Mouse (Mus musculus) layer of hippocampus, adult 18-20 months (tissue): ENCODE measurements around the gene Bnc1. TPM values are rescaled to one million over a fixed set of nuclear protein-coding genes. Genes with fewer than 3 reads are reported as not detected.

ENCODE experiments used
- DNase-seq, 2 experiments: peaks; one replicate each; pipeline ENCODE4 v3.0.0; 2022; ENCODE audit warnings: low spot score in 2 of 2
- long read RNA-seq: library from polyadenylated mRNA; stranded (forward); transcript quantifications from one replicate; pipeline ENCODE4 v2.0.0, GENCODE M21; 2021
- total RNA-seq, 2 experiments: library from RNA; stranded (reverse); gene quantifications; 2 replicates each; pipeline ENCODE4 v1.2.3; 2021

Gene Bnc1
- total RNA-seq = under 1 TPM in 1 of 2 experiments, not detected in 1; 0.07 TPM
- long read RNA-seq = 0 reads

- no peak for DNase-seq
These were observed at the start of gene Bnc1 for GRCm38 (mm10) chr7:81992131-81993061. Gene Bnc1 (minus strand): TSS chr7:81992292.

GRCm38 (mm10) chr7:82033347-82033746 lies 41.3 kb upstream of the Bnc1 start:
- no peak for DNase-seq

DNA sequence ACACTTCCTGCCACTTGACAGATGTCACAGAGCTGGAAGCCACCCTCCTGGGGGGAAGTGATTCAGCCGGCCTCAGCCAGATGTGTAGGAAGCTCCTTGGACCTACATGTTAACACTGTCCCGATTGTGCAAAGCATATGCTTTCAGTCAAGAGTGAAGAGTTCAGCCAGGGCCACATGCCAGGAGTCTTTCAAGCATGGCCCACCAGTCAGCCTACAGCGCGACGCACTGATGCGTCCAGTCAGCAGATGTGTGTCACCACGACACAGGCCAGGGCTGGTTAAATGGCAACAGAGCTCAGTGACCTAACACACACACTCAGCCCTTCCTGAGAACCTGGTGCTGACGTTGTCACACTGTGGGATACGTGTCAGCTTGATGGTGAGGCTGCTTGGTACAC lies 37.6 kb upstream of the Bnc1 start:
- DNase-seq = no peak

- no peak for DNase-seq
These were observed 33.7 kb upstream of the Bnc1 start for GRCm38 (mm10) chr7:82025802-82026201.

DNA sequence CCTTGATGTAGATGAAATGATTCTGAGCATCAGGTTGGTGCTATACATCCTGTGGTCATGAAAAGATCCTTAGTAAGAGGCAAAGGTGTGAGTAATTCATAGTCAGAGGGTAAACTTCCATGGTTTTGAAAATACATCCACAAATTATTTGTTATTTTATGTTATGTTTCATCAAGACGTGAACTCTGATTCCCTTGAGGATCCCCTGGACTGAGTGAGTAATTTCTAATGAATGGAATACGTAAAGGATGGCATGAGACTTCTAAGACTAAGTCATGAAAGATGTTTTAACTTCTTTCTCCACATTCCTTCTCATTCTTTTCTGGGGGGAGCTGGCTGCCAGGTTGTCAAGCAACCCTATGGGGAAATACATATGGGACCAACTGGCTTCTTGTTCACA lies 31.6 kb upstream of the Bnc1 start:
- DNase-seq = no peak

DNA sequence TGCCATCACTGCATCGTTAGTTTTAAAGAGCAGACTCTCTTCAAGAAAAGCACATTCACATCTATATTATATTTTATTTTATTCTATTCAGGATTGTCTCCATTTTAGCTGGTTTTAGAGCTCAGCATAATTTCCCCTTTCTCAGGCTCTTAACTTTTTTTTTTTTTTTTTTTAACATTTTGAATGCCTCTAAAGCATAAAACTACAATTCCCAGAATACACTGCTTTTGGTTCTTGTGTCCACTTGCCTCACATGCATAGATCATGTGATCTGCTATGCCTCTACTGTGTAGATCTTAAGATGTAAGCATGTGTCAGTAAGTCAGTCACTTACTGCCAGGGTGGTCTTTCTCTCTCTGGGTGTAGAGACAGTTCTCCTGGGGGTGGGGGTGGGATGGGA lies 30.3 kb upstream of the Bnc1 start:
- DNase-seq = no peak

DNA sequence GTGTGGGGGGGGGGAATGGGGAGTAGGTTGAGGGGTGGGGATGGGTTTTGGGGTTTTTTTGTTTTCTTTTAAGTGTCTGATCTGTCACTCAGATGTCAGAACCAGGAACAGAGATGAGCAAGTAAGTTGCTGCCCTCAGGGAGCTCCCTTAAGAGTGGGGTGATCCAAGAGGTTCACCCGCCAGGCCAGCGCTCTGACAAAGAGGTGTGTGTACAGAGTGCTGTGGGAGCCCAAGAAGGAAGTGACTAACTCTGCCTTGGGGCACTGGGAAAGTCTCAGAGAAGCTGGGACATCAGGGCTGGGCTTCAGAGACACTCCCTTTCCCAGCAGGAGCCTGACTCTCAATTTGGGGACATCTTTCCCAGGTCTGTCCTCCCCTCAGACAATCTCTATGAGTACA lies 25.9 kb upstream of the Bnc1 start:
- DNase-seq = no peak

GRCm38 (mm10) chr7:82016751-82017710 lies 24.9 kb upstream of the Bnc1 start:
- no peak for DNase-seq

GRCm38 (mm10) chr7:82012472-82012871 lies 20.4 kb upstream of the Bnc1 start:
- DNase-seq = no peak

DNA sequence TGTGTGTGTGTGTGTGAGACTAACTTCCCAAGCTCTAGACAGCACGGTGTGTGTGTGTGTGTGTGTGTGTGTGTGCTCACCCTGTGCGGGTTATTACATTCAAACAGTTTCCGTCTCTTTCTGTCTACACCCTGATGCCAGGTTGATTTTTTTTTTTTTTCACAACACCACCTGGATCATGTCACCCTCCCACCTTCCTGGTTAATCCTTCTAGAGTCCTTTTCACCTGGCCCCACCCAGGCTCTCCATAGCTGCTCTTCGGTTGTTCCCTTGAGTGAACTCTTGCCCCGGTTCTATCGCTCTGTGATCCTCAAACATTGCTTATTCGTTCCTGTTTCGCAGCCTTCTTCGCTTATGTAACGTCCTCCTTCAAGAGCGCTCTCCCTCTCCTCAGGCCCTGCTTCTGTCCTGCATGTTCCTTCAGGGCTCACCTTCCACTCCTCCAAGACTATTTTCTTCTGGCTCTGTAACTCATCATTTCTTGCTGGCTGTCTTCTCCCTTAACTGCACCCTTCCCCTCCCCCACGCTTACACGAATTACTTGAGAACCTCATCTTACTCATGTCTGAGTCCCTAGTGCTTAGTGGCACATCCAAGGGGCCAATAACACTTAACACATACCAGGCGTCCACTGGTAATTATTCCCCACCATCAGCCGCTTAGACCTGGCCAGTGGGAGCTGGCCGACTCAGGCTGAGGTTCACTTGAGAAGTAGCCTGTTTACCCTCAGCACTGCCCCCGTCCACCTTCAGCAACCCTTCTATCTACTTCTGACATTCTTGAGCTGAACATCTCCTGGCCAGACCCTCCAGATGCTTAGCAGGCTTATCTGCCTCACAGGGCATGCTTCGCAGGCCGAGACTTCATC lies 19.7 kb upstream of the Bnc1 start:
- no peak for DNase-seq

DNA sequence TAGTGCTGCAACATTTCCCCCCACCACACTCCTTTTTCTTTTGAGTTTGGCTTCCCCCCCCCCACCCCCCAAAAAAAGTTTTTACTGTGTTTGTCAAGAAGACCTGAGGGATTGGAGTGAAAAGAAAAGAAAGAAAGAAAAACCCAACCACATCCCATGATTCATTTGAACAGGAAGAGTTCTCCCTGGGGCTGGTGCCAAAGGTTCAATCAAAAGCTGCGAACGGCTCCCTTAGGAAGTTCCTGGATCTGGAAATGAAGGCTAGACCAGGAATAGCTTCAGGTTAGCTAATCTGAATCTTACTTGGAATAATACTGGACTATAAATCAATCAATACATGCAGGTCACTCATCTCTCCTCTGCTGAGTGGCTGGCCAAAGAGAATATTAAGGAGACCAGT lies 15.1 kb upstream of the Bnc1 start:
- DNase-seq = no peak

GRCm38 (mm10) chr7:82004228-82004627 lies 12.1 kb upstream of the Bnc1 start:
- no peak for DNase-seq

DNA sequence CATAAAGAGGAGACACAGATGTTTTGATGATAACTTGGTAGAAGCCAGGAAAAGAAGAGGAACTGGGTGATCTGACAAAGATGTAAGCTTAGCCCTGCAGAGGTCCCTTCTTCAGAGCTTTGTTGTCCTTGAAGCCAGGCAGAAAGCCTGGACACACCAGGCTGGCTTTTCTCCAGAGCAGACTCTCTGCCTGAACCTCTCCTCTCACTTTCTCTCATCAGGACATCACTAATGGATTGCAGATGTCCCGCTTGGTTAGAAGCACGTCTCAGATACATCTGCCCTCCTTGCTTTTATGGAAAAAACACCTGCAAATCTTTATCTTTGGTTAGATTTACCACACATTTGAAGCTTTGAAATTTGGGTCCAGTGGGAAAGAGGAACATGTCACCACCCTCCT lies 7.7 kb upstream of the Bnc1 start:
- DNase-seq = no peak

- DNase-seq = no peak
These were observed 7.3 kb upstream of the Bnc1 start for GRCm38 (mm10) chr7:81999372-81999771.

DNA sequence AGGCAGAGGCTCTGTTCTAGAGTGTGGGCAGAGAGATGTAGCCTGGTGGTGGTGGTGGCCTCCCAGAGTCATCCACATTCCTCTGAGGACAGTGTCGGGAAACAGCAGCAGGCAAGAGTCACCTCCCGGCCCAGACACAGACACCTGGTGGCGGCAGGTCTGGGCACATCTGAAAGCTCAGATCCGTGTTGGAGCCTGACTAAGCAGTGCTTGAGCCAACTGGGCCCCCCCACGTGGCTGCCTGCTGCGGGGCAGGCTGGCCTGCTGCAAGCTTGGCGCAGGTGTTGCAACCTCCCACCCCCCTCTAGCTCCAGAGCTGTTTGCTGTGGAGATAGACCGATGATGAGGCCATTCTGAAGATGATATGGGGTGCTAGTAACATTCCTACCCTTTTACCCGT lies 3.9 kb upstream of the Bnc1 start:
- no peak for DNase-seq

GRCm38 (mm10) chr7:81995126-81995525 lies 3.0 kb upstream of the Bnc1 start:
- no peak for DNase-seq

- DNase-seq = no peak
These were observed 1.0 kb upstream of the Bnc1 start for GRCm38 (mm10) chr7:81993140-81993539.

DNA sequence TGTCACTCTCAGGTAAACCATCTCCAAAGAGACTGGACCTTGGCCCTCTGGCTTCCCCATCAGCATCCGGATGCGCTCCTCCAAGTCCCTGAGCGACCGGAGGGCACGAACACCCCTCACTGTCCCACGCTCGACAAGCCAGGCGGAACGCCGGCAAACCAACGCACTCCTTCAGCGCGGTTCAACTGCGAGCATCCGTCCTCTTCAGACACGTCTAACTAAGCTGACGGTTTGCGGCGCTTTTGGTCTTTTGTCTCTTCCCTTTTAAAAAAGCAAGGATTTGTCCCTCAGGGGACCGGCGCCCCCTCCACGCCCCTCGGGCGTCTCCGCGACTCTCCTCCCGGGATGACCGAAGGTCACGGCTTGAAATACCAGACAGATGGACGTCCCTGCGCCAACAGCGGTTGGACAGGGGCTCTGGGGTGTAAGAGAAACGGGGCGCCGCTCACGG lies 456 bp downstream of the Bnc1 start:
- DNase-seq = no peak

DNA sequence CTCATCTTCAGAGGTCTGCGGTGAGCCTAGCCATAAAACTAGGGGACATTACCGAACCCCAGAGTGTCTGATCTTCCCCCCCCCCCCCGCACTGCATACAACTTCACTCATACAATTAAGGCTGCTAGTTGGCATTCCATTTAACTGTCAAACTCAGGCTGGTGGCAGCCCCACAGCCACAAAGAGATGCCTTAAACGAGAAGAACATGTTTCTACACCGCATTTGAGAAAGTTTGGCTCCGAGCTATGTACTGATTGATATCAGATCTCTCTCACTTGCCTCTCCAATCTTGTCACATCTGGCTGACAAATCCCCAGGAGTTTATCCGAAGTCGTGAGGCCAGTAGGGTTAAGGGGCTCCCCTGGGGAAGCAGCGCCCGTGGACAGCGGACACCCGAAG lies 976 bp downstream of the Bnc1 start:
- no peak for DNase-seq

- DNase-seq = no peak
These were observed 8.4 kb downstream of the Bnc1 start for GRCm38 (mm10) chr7:81983651-81984050.

- no peak for DNase-seq
These were observed 13.8 kb downstream of the Bnc1 start for GRCm38 (mm10) chr7:81978304-81978703.
